Mouse (Mus musculus): Measurements from ENCODE around the gene Tpst2.

- TF ChIP-seq CTCF (IDR thresholded peaks at IDR 0.05; ENCODE audit: low read depth, low read length) (no peak), TAL1 (conservative IDR thresholded peaks at IDR 0.05; ENCODE audit: low read depth, low read length) (no peak)
Measured at GRCm38 (mm10) chr5:112243041-112243440, 33.5 kb upstream of the Tpst2 start.

All from G1E (cell line).